Mouse (Mus musculus) pancreas, adult 10 weeks (tissue): ENCODE measurements around the gene Garnl3. TPM values are rescaled to one million over a fixed set of nuclear protein-coding genes. Genes with fewer than 3 reads are reported as not detected.

Source experiments
- polyA plus RNA-seq: library from polyadenylated mRNA; stranded (reverse); fragments of 350-450 nt; fragmentation: Illumina TruSeq; extraction: RNeasy Lipid Tissue Mini Kit (QIAGEN cat#74804); gene quantifications from one replicate; pipeline ENCODE4 v1.2.3, GENCODE M21; 2015; ENCODE audit warnings: low read depth, low replicate concordance; ENCODE audit not compliant: insufficient read depth

The Garnl3 gene
- 0.94 TPM for polyA plus RNA-seq

DNA sequence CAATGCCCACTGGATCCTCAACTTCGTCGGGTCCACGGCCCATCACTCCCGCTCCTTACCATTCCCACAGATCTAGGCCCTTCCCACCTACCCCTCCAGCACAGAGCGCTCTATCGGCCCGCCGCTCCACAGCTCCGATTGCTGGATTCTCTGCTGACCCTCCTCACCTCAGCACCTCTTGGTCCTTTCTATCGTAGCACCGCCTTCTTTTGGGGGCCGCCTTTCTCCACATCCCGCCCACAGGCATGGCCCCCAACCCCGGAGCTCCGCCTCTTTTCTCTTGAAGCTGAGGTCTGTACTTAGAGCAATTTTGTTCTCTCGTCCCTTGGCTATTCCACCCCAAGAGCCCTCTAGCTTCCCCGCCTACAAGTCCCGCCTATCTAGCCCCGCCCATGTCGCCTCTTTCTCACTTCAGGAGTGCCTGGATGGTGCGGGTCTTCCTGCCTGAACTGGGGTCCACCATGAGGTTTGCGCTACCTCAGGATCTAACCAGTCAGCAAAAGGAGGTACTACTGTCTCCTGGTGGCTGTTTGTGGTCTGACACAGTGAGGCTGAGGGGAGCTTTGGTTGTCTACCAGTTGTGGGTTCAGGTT is at the start of gene Garnl3:
Gene Garnl3 (minus strand): TSS at position 155 of the 593 bp plus-strand sequence.

DNA sequence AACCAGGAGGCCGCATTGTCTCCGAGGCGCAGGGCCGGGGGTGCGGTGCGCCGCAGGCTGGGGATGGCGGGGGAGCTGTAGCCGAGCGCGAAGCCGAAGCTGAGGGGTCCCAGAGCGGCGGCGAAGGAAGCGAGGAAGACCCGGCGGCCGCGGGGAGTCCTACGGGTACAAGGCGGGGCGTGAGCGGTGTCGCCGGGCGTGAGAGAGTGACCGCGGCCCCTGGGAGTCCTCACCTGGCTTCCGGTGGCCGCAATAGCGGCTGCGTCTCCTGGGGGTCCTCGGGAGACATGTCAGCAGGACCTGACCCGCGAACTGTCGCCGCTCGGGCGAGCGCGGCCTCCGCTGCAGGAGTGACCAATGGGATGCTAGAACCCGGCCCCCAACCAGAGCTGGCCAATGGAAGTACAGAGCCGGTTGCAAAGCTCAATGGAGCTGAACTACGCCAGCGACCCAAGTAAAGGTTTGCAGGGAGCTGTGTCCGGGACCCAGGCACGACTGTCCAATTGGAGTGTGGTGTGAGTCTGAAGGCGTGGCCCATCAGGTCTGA is 149.7 kb downstream of the Garnl3 start, which contains the start of gene Slc2a8:
Gene Slc2a8 (minus strand): TSS at position 359 of the 547 bp plus-strand sequence.

GRCm38 (mm10) chr2:32961192-32961995 is 170.1 kb downstream of the Garnl3 start, which contains the start of the genes Rpl12 and Lrsam1:
Rpl12 (plus strand) TSS chr2:32961559.
Lrsam1 (minus strand) TSS chr2:32961614.

Other genes with a start within 250 kb of the Garnl3 start
- gene Rpl12, start 170.1 kb downstream of the Garnl3 start, polyA plus RNA-seq, result 289 TPM
- gene Lrsam1, start 170.0 kb downstream of the Garnl3 start, polyA plus RNA-seq, result 3.8 TPM
- 4.8 TPM for gene Slc2a8, start 149.6 kb downstream of the Garnl3 start, polyA plus RNA-seq
- gene Angptl2, start 84.4 kb upstream of the Garnl3 start, polyA plus RNA-seq, result 14.9 TPM
- gene Ralgps1, start 239.8 kb upstream of the Garnl3 start, polyA plus RNA-seq, result 3.0 TPM